8 mouse cellular contexts compared by ENCODE assay signal in the genomic region with DNA sequence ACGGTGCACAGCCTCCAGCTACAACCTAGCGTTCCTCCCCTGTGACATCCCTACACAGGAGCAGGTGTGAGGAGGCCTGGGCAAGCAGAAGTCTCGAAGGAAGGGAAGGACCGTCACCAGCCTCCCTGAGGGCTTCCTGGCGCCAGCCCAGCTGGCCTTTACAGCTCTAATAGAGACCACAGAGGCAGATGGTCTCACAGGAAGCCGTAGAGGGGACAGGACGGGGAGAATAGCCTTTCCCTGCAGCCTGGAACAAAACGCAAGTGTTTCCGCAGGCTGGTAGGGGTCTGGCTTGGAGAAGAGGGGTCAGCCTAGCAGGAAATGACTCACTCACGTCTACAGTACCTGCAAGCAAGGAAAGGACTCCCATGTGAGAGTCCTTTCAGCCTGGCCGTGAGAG. TPM values are rescaled to one million over a fixed set of nuclear protein-coding genes. Genes with fewer than 3 reads are reported as not detected.
A peak's percentile ranks its signal among the peaks of the same experiment; 100 is the strongest.
DNase-seq lines count a peak whose midpoint lies in the region; ATAC-seq lines count a peak whose summit lies in the region.

No protein-coding gene starts in this region.

- H3K4me2 ChIP-seq in embryonic facial prominence, embryonic 14.5 days (ENCODE audit: low read depth, low read length) = no peak overlapping the region
- H3K4me2 ChIP-seq in hindbrain, embryonic 15.5 days = no peak overlapping the region
- no peak overlapping the region for H3K4me2 ChIP-seq in midbrain, embryonic 14.5 days (ENCODE audit: low read length)

- H3K4me1 ChIP-seq in embryonic facial prominence, embryonic 14.5 days (ENCODE audit: control insufficient read depth, insufficient read depth, low read length) = peaks cover 12% of the 10 kb centered on the region
- peaks cover 41% of the 10 kb centered on the region for H3K4me1 ChIP-seq in hindbrain, embryonic 15.5 days (replicated peaks)
- H3K4me1 ChIP-seq in midbrain, embryonic 14.5 days (ENCODE audit: control insufficient read depth, insufficient read depth, low read length) = peaks cover 27% of the 10 kb centered on the region

- H3K27ac ChIP-seq in embryonic facial prominence, embryonic 14.5 days (replicated peaks; ENCODE audit: low read depth, low read length) = 0 out of 2 replicates have a peak overlapping the region, but pooled peaks have one; percentile 13
- 0 out of 2 replicates have a peak overlapping the region, but pooled peaks have one; percentile 32 for H3K27ac ChIP-seq in hindbrain, embryonic 15.5 days (replicated peaks)
- peak overlapping the region; percentile 46 for H3K27ac ChIP-seq in midbrain, embryonic 14.5 days (replicated peaks; ENCODE audit: low read depth, low read length)

- no peak for ATAC-seq in embryonic facial prominence, embryonic 14.5 days (ENCODE audit: low read depth)
- ATAC-seq in hindbrain, embryonic 15.5 days (ENCODE audit: low FRiP score, low read depth) = no peak
- no peak for ATAC-seq in midbrain, embryonic 14.5 days (ENCODE audit: low FRiP score, low TSS enrichment)
- no peak for ATAC-seq in CD4-positive, CD25-positive, alpha-beta regulatory T cell, adult 4 months

- no peak overlapping the region for H3K9ac ChIP-seq in embryonic facial prominence, embryonic 14.5 days (ENCODE audit: low read depth, low read length)
- H3K9ac ChIP-seq in hindbrain, embryonic 15.5 days = no peak overlapping the region
- H3K9ac ChIP-seq in midbrain, embryonic 14.5 days (replicated peaks; ENCODE audit: low read length) = no peak overlapping the region

- DNase-seq in kidney, adult 18-20 months = peak; percentile 48
- DNase-seq in kidney, adult 11 months = no peak
- peak; percentile 60 for DNase-seq in embryonic facial prominence, embryonic 14.5 days (ENCODE audit: low spot score)
- no peak for DNase-seq in midbrain, embryonic 14.5 days
- no peak for DNase-seq in ovary, postnatal 10 days (ENCODE audit: low spot score)
- DNase-seq in layer of hippocampus, adult 9-11 months = no peak

- WGBS in embryonic facial prominence, embryonic 14.5 days = 42% methylated on average over 11 of the region's 11 CpGs
- WGBS in hindbrain, embryonic 15.5 days = 29% methylated on average over 11 of the region's 11 CpGs
- WGBS in midbrain, embryonic 14.5 days = 45% methylated on average over 11 of the region's 11 CpGs

- H3K4me3 ChIP-seq in embryonic facial prominence, embryonic 14.5 days (ENCODE audit: low read depth, low read length) = no peak overlapping the region
- no peak overlapping the region for H3K4me3 ChIP-seq in hindbrain, embryonic 15.5 days
- no peak overlapping the region for H3K4me3 ChIP-seq in midbrain, embryonic 14.5 days (replicated peaks; ENCODE audit: low read depth, low read length)

- H3K9me3 ChIP-seq in embryonic facial prominence, embryonic 14.5 days (ENCODE audit: control insufficient read depth, low read length) = no peaks in the 10 kb centered on the region
- no peaks in the 10 kb centered on the region for H3K9me3 ChIP-seq in hindbrain, embryonic 15.5 days
- no peaks in the 10 kb centered on the region for H3K9me3 ChIP-seq in midbrain, embryonic 14.5 days (ENCODE audit: control insufficient read depth, low read length)

- peaks cover 48% of the 10 kb centered on the region for H3K36me3 ChIP-seq in embryonic facial prominence, embryonic 14.5 days (ENCODE audit: control insufficient read depth, insufficient read depth, low read length)
- H3K36me3 ChIP-seq in hindbrain, embryonic 15.5 days = peaks cover 23% of the 10 kb centered on the region
- peaks cover 54% of the 10 kb centered on the region for H3K36me3 ChIP-seq in midbrain, embryonic 14.5 days (ENCODE audit: control insufficient read depth, insufficient read depth, low read length)

- H3K27me3 ChIP-seq in embryonic facial prominence, embryonic 14.5 days (replicated peaks; ENCODE audit: control insufficient read depth, insufficient read depth, low read length) = no peaks in the 10 kb centered on the region
- no peaks in the 10 kb centered on the region for H3K27me3 ChIP-seq in hindbrain, embryonic 15.5 days
- no peaks in the 10 kb centered on the region for H3K27me3 ChIP-seq in midbrain, embryonic 14.5 days (ENCODE audit: control insufficient read depth, insufficient read depth, low read length)

RNA-seq across cellular contexts. Expression of a gene that starts 13.0 kb away (rescaled TPM):
- 2.3 and 3.9 TPM in 2 replicates for polyA plus RNA-seq in embryonic facial prominence, embryonic 14.5 days (2014; fragmentation: Nextera tagmentation; extraction: Ambion mirVana)
- 0.49 and 0.92 TPM in 2 replicates for polyA plus RNA-seq in hindbrain, embryonic 15.5 days (2015; fragmentation: Nextera tagmentation; extraction: Ambion mirVana)
- polyA plus RNA-seq in midbrain, embryonic 14.5 days (2014; fragmentation: Nextera tagmentation; extraction: Ambion mirVana) = 0.45 and 1.5 TPM in 2 replicates
- under 1 TPM in 1 of 2 experiments, not detected in 1; 0.27 TPM for polyA plus RNA-seq in CD4-positive, CD25-positive, alpha-beta regulatory T cell, adult 4 months (2017; shearing (Covaris generic))

RNA-seq across cellular contexts. Expression of a gene that starts 14.5 kb away (rescaled TPM):
- 62.5 and 75.4 TPM in 2 replicates for polyA plus RNA-seq in embryonic facial prominence, embryonic 14.5 days (2014; fragmentation: Nextera tagmentation; extraction: Ambion mirVana)
- 277 and 303 TPM in 2 replicates for polyA plus RNA-seq in hindbrain, embryonic 15.5 days (2015; fragmentation: Nextera tagmentation; extraction: Ambion mirVana)
- 270 and 307 TPM in 2 replicates for polyA plus RNA-seq in midbrain, embryonic 14.5 days (2014; fragmentation: Nextera tagmentation; extraction: Ambion mirVana)
- under 1 TPM in 1 of 2 experiments, not detected in 1; 0.23 TPM for polyA plus RNA-seq in CD4-positive, CD25-positive, alpha-beta regulatory T cell, adult 4 months (2017; shearing (Covaris generic))

RNA-seq across cellular contexts. Expression of a gene that starts 17.1 kb away (rescaled TPM):
- 0.16 TPM in 1 of 2 replicates, not detected in the other for polyA plus RNA-seq in embryonic facial prominence, embryonic 14.5 days (2014; fragmentation: Nextera tagmentation; extraction: Ambion mirVana)
- polyA plus RNA-seq in hindbrain, embryonic 15.5 days (2015; fragmentation: Nextera tagmentation; extraction: Ambion mirVana) = 0.27 and 0.28 TPM in 2 replicates
- polyA plus RNA-seq in midbrain, embryonic 14.5 days (2014; fragmentation: Nextera tagmentation; extraction: Ambion mirVana) = 0.30 TPM in 1 of 2 replicates, not detected in the other
- not detected for polyA plus RNA-seq in CD4-positive, CD25-positive, alpha-beta regulatory T cell, adult 4 months (2017; shearing (Covaris generic))

RNA-seq across cellular contexts. Expression of a gene that starts 30.8 kb away (rescaled TPM):
- polyA plus RNA-seq in embryonic facial prominence, embryonic 14.5 days (2014; fragmentation: Nextera tagmentation; extraction: Ambion mirVana) = 8.3 and 10.7 TPM in 2 replicates
- 2.3 and 2.5 TPM in 2 replicates for polyA plus RNA-seq in hindbrain, embryonic 15.5 days (2015; fragmentation: Nextera tagmentation; extraction: Ambion mirVana)
- 0.80 and 1.5 TPM in 2 replicates for polyA plus RNA-seq in midbrain, embryonic 14.5 days (2014; fragmentation: Nextera tagmentation; extraction: Ambion mirVana)
- polyA plus RNA-seq in CD4-positive, CD25-positive, alpha-beta regulatory T cell, adult 4 months (2017; shearing (Covaris generic)) = under 1 TPM in 1 of 2 experiments, not detected in 1; 0.53 TPM

RNA-seq across cellular contexts. Expression of a gene that starts 41.1 kb away (rescaled TPM):
- 77.5 and 78.9 TPM in 2 replicates for polyA plus RNA-seq in embryonic facial prominence, embryonic 14.5 days (2014; fragmentation: Nextera tagmentation; extraction: Ambion mirVana)
- polyA plus RNA-seq in hindbrain, embryonic 15.5 days (2015; fragmentation: Nextera tagmentation; extraction: Ambion mirVana) = 103 and 125 TPM in 2 replicates
- polyA plus RNA-seq in midbrain, embryonic 14.5 days (2014; fragmentation: Nextera tagmentation; extraction: Ambion mirVana) = 92.8 and 94.6 TPM in 2 replicates
- 1 to 10 TPM; 3.4 to 3.5 TPM for polyA plus RNA-seq in CD4-positive, CD25-positive, alpha-beta regulatory T cell, adult 4 months (2017; shearing (Covaris generic))

Comparison
In these comparisons a context has a peak if more than half of its experiments do, and no peak if none do; other contexts are left out.
1. DNase-seq: peak in kidney, adult 18-20 months (single experiment) and embryonic facial prominence, embryonic 14.5 days (single experiment); none in kidney, adult 11 months (single experiment), midbrain, embryonic 14.5 days (single experiment), ovary, postnatal 10 days (single experiment) and layer of hippocampus, adult 9-11 months (single experiment).
2. RNA of a gene that starts 14.5 kb away (polyA plus RNA-seq): 277 to 303 TPM in hindbrain, embryonic 15.5 days, 270 to 307 TPM in midbrain, embryonic 14.5 days and 62.5 to 75.4 TPM in embryonic facial prominence, embryonic 14.5 days; 0.23 TPM in CD4-positive, CD25-positive, alpha-beta regulatory T cell, adult 4 months; every median in the first group is over 10 times any median in the second.
3. Peak in every context shown above with its lines, with median percentiles within 50 percentile points of each other: H3K27ac ChIP-seq.